Mouse (Mus musculus) cerebellum, adult 18-20 months (tissue): ENCODE data around the gene Copg2.

Experiments
- DNase-seq, 2 experiments: peaks; one replicate each; pipeline ENCODE4 v3.0.0; 2021

Copg2 gene

DNA sequence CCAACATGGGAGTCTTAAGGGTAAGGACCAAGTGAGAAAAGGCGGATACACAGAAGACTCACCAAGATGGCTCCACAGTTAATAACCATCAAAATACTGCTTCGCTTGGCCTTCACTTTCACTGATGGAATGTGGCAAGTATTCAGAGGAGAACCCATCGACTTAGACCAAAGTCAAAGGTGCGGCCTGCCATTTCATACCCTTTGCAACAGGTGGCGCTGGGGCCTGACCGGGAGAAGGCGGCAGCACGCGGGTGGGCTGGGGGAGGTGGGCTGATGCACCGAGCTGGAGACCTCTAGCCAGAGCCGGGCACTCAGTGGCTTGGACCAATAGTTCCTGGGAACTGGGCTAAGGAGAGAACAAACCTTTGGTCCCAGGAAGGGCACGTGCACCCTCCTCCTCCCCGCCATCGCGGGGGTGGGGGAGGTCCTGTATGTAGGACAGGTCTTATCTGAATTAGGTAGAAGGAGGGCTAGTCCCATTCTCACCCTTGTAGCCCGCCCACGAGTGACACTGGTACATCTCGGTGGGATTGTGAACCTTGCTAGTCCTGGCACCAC, 163.9 kb downstream of the Copg2 start:
- no peak for DNase-seq

DNA sequence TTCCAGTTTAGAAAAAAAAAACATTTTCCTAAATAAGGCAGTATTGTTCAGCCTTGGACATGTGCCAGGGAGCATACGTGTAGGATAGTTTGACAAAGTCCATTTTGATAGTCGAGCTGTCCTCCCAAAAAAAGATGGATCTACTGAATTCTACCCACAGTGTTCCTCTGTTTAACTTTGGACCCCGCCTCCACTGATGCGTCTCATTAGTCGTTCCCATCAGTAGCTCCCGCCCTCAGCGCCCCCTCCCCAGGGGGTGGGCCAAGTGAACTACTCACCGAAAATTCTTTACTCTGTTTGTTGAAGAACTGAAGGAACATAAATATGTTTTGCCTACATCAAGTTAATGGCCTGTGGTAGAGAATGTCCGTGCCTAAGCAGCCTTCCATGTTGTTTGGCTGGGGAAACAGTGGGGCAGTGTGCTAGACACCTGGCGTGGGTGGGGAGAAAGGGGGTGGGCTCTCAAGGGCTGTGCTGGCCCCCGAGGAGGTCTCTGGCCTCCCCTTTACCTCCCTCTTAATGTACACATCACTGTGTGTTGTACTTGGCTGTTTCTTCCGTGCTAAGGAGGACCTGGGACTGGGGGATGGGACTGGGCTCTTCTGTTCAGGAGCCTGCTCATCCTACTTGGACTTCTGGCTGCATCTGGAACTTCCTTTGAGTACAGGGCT, 166.2 kb downstream of the Copg2 start:
- DNase-seq: no peak

DNA sequence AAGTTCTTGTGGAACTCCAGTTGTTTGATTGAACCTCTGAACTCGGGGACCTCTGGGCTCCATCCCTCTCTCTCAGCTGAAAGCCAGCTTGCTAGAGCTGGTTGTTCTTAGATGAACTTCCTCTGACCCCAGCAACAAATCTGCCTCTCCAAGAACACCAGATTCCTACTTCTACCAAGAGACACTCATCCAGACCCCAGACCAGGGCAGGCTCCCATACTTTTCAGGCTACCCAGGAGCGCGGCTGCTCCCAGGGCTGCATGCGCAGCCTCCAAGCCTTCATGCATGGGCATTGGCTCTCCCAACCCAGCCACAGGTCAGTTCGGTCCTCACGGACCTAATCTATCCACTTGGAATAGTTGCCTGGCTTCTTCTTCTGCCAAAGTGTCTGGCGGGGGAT, 173.3 kb downstream of the Copg2 start, which contains the start of gene Mest:
Mest (plus strand) TSS at position 217 of the 400 bp plus-strand sequence.
- no peak for DNase-seq

DNA sequence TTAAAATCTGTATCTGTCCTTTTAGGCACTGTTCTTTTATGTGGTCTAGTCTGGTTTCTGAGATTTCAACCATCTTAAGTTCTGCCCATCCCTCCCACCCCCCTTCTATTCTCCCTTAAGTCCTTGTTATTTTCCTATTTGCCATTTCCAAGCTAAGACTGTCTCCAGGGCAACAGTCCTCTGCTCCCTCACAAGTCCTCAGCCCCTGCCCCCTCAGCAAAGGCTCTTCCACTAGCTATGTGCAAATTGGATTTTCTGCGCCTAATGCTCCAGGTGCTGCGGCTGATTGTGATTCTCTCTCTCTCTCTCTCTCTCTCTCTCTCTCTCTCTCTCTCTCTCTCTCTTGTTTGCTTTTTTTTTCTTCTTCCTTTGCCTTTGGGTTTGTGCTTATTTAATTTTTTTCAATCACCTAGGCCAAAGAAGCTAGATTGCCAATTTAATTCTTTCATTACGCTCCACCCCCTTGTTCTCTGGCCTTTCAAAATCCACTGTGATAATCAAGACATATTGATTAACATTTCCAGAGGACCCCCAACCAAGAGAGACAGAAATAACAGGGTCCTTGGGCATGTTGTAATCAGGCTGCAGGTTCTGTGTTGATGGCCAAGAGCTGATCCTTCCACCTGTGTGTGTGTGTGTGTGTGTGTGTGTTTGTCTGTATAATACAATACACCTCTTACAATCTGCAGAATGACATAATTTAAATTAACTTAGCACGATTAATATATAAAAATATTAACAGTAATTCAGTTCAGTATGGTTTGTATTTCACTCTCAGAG, 174.0 kb downstream of the Copg2 start:
- DNase-seq: no peak

DNA sequence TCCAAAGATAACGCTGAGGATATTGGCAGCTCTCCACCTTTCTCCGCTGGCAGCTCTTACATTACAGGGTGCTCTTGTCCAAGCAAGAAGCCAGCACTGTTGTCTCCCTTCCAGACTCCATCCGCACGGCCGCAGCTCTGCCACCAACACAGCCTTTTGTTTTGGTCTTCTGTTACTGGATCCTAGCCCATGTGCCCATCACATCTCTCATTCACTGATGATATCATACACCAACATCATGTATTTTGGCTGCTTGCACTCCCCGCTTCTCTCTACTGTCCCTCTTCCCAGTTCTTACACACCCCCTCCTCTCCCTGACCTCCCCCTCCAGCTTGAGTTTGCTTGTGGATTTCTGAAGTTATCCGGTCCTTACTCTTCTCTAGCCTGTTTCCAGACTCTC, 179.8 kb downstream of the Copg2 start:
- DNase-seq: no peak

DNA sequence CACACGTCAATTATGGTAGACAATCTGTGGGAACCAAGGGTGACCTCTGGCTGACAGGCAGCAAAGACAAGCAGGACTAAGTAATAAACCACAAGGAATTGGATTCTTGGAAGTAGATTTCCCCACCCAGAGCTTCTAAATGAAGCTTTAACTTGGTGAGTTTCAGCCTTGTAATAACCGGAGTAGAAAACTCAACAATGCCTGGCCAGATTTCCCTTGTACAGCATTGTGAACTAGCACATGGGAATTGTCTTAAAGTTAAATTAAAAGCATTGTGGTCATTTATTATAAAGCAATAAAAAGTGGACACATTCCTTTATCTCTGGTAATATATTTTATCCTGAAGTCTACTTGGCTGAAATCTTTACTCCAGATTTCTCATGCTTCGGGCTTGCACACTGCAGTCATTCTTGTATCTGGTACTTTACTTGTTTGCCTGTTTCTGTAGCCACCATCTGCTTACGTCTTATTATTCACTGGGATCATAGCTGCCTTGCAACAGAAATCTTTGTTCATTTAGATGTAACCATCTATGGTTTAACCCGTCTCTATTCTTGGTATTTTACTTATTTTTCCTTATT, 181.6 kb downstream of the Copg2 start:
- DNase-seq: no peak

DNA sequence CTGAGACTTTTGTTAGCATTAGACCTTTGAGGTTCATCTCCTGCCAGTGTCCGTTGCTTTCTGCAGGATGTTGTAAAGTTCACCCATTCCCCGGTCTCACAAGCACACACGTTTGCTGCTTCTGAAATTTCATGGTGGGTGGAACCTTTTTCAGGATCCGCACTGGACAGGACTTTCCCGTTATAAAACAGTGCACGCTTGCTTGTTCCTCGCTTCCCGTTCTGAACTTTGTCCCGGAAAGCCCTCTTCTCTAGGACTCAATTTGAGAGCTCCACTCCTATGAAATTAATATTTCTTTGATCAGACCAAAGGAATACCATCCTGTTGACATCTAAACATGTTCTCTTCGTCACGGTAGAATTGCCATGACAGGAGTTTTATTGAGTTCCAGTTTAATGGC, 182.7 kb downstream of the Copg2 start:
- DNase-seq: no peak

DNA sequence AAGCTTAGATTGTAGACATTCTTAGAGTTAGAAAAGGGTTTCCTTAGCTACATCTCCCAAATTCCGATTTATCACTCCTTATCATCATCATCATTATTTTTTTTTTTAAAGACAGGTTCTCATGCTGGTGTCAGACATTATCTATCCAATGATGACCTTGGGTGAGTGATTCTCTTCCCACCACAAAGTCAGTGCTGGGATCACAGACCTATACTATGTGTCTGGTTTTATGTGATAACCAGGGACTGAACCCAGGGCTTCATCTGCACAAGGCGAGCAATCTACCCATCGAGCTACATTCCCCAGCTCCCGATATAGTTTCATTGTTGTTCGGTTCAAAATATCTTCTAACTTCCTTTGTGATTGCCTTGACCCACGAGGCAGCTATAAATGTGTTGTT, 183.1 kb downstream of the Copg2 start:
- no peak for DNase-seq

DNA sequence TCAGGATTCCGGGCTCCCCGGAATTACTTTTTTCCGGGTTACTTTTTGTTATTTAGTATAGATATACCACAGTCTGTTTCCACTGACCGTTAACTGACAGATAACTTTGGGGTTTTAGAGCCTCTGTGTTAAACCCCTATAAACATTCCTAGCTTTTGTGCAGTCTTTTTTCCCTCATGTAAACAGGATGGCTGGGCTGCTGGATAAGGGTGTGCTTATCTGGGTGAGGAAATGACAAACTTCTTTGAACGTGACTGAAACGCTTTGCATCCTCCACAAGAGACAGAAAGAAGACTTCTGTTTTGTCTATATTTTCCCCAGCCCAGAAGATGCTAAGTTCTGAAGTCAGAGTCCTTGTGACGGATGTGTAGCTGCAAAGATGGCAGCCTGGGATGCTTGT, 184.1 kb downstream of the Copg2 start:
- DNase-seq: no peak

DNA sequence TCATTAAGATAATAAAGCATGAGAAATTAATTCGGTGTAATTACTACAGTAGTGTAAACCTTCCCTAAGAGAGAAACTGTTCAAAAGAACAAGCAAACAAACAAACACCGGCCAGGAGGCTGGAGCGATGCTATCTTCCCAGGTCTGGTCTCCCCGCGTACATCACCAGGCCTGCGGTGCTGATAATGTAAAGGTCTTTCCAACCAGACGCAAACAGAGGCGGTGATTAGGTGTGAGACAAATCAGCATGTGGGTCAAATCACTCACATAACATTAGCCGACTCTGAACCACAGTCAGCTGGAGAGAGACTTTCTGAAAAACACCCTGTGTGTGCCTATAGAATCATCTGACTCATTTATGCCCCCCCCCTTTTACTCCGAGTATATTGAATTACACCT, 185.2 kb downstream of the Copg2 start:
- DNase-seq: no peak

DNA sequence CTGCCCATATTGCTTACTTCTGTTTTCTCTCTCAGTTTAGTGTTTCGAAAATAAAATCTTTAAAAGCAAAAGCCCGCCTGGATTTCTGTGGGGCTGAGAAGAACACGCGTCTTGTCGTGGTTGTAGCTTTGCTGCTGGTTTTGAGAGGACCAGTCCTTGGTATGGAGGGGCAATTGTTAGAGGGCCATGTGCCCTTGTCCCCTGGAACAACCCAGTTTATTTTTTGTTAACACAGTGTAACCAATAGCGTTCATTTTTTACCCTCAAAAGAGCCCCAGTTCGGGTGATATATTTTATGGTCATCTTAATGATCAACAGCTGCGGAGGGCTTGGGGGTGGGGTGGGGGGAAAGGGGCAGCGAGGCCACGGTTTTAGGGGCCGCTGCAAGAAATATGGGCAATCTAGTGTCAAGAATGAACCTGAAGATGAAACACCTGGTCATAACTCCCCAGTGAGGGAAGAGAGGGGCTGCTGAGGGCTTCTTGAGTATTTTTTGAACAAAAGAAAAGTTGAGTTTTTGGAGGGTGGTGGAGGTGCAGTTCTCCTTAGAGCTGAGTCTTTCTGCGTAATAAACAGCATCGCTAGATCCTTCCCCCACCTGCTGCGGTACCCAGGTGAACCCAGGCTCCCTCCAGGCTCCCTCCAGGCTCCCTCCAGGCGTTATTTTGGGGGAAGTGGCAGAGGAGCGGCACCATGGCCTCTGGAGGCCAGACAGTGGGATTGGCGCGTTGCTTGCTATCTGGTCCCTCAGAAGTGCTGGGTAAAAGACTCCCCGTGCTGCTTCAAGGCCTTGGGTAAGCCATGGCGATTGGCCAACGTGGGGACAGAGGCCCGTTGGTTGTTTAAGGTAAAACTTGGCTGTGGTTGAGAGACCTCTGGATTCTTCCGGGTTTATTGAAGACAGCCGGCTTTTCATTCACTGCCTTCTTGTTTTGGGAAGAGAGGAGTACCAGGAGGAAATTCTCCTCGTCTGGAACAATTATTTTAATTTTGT, 185.9 kb downstream of the Copg2 start:
- DNase-seq: no peak

DNA sequence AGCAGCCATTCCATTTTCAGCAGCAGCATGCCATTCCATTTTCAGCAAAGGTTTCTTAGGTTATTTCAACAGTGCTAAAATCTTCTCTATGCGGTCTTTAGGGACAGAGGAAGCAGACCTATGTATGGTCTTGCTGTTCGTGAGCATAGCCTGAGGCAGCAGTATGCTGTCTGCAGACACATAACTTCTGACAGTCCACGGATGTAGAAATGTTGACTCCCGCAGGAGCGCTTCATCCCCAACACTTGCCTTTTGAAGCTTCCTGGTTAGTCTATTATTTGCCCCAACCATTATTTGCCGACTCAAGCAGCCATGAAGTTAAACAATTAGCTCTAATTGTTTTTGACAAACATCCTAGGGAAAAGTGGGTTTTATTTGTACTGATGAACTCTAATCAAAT, 187.5 kb downstream of the Copg2 start:
- DNase-seq: no peak

DNA sequence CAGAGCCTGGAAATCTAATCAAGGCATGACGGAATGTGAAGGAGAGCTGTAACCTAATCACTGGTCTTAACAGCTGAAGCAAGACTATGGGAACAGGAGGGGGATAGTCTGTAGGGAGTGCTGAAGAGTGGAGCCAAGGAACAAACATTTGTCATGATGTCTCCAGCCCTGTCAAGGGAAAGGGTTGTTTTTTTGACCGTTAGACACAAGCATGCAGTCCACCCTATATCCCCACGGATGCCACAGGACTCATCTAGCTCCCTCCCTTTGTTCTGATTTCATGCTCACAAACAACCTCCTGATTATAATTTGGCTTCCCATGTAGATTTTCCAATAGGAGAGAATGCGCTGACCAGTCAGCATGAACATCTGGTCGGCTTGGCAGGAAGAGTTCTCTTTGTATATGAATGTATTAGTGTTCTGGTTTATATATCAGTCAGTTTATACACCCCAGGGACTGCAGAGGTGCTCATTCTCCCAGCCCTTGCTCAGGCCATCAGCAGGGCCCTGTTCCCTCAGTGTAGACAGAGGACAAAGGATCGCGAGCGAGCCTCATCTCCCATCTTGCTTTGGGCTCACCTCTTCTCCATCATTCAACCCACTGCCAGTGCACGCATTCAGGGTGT, 192.5 kb downstream of the Copg2 start:
- no peak for DNase-seq

DNA sequence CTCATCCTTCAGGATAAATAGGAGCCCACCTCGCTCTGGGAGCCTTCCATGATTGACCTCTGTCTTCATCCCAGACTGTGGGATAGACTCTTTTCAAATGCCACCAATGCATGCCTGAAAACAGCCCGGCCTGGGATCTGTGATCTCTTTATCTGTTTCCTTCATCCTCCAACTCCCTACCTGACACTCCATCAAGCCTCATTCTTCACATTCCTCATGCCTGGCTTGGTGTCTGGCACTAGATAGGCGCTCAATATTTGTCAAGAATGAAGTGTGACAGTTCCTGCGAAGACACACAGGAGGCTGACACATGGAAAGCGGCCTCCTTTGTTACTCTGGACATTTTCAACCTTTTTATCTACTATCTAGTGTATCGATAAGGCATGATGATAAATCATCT, 193.1 kb downstream of the Copg2 start:
- no peak for DNase-seq

DNA sequence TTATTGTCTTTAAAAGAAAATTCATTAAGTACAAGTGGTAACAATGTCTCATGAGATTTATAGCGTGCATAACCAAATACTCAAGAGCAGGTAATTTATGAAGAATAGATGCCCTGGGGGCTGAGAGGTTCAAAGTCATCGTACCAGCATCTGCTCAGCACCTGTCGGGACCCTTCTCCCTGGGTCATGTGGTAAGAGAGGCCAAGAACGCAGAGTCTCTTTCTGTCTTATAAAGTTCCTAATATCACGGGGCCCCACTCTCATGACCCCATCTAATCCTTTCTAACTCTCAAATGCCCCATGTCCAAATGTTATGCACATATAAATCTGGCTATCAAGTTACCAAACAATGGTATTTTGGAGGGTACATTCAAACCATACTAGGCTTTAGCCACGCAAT, 193.7 kb downstream of the Copg2 start:
- no peak for DNase-seq

DNA sequence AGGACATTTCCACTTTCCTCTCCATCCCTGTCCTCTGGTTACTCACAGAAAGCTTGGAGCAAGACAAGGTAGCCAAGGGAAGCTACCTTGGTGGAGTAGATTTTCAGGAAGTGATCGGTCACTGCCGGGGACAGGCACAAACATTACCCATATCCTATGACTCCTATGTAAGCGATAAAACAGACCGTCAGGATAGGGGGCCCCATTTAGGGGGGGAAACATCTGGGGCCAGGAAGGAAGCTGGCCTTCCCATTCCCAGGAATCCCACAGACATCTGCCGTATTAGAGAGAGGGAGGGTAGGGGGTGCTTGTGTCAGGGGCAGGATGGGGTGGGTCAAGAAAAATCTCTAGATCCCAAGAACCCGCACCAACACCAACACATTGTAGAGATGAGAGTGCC, 196.4 kb downstream of the Copg2 start:
- DNase-seq: no peak

DNA sequence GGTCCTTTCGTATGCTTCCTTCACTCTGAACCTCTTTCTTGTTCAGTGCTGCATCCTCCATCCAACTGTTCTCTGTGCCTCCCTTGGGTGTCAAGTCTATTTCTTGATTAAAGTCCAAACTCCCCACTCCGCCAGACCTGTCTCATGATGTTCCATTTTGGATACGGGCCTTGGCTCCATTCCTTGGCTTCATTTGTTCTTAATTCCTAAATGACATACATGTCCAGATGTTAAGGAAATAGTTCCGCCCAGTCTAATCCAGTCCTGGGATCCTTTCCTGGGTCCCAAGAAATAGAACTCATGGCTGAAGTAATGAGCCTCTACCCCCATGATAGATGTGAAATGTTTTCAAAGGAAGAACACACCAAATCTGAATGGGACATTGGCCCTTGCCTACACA, 198.6 kb downstream of the Copg2 start:
- DNase-seq: no peak
